Mouse (Mus musculus): ENCODE measurements around the gene Ormdl3.
"Not testable (repeated sequence)": the region's sequence is repeated elsewhere in the genome, so short reads cannot be mapped to it uniquely, and the experiment has no call there.

DNA sequence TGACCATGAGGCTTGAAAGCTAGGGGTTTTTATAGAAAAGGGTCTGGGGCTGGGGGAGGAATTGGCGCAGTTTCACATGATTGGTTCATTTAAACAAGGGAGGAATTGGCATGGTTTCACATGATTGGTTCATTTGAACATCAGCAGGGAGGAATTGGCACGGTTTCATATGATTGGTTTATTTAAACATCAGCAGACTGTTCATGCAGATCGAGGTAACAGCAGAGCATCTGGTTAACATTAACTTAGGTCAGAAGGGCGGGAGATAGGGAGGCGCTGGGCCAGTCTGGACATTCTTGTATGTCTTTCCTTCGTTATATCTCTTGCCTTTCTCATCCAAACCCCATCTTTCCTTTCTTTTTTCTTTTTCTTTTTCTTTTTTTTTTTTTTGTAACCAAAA, 36.8 kb upstream of the Ormdl3 start:
- not testable (repeated sequence) for TF ChIP-seq POLR2A (IDR thresholded peaks at IDR 0.05; ENCODE audit: low read depth, low read length); CTCF (IDR thresholded peaks at IDR 0.05; ENCODE audit: borderline replicate concordance, insufficient read depth, low read length)

All from embryonic fibroblast, embryonic 13.5 days (primary cell).